37 mouse cellular contexts compared by ENCODE assay signal in the genomic region with DNA sequence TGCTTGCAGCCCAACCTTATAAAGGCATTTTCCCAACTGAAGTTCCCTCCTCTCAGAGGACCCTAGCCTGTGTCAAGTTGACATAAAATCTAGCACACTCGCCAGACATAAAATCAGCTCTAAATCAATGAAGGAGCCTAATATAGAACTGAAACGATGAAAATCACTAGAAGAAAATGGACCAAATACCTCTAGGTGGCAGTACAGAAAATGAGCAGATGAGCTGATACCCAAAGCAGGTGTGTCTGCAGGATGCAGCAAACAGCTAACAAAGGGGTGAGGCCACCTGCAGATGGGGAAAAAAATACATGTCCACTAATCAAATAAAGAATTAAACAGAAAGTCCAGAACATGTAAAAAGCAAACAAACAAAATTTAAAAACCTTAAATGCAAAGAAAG. TPM values are rescaled to one million over a fixed set of nuclear protein-coding genes. Genes with fewer than 3 reads are reported as not detected.
DNase-seq lines count a peak whose midpoint lies in the region; ATAC-seq and TF ChIP-seq lines count a peak whose summit lies in the region.
"Had no signal": no experiment of that assay in that cellular context is flagged by ENCODE, and none has a peak within 500 bp of the region (broad histone marks: within the 10 kb centered on the region; RNA-seq: fewer than 3 reads in every experiment).

No protein-coding gene starts in this region.

- ATAC-seq in hindbrain, postnatal 0 days, result no peak
- ATAC-seq in hindbrain, embryonic 11.5 days (ENCODE audit: low FRiP score), result no peak
- no peak for ATAC-seq in midbrain, postnatal 0 days (ENCODE audit: low FRiP score)
- ATAC-seq in midbrain, embryonic 11.5 days (ENCODE audit: low FRiP score), result no peak
- no peak for ATAC-seq in cerebellum, adult (ENCODE audit: insufficient number of reproducible peaks, low FRiP score, low TSS enrichment)
- ATAC-seq: CD4-positive, CD25-positive, alpha-beta regulatory T cell, adult 4 months; forebrain, embryonic 16.5 days; midbrain, embryonic 13.5 days had no signal

- H3K9me3 ChIP-seq in hindbrain, postnatal 0 days (ENCODE audit: low read length), result no peaks in the 10 kb centered on the region
- H3K9me3 ChIP-seq in hindbrain, embryonic 11.5 days (ENCODE audit: control insufficient read depth, low read length), result no peaks in the 10 kb centered on the region
- H3K9me3 ChIP-seq in midbrain, postnatal 0 days (ENCODE audit: low read length), result no peaks in the 10 kb centered on the region
- H3K9me3 ChIP-seq in midbrain, embryonic 11.5 days (ENCODE audit: control insufficient read depth, low read length), result no peaks in the 10 kb centered on the region
- H3K9me3 ChIP-seq: embryonic facial prominence, embryonic 13.5 days; forebrain, embryonic 10.5 days; heart, embryonic 10.5 days; hindbrain, embryonic 13.5 days; liver, embryonic 15.5 days; lung, embryonic 15.5 days; megakaryocyte, embryonic 14.5 days; midbrain, embryonic 13.5 days had no signal

- DNase-seq in hindbrain, postnatal 0 days (ENCODE audit: low spot score), result no peak
- no peak for DNase-seq in hindbrain, embryonic 11.5 days (ENCODE audit: low spot score)
- no peak for DNase-seq in layer of hippocampus, adult 2 months (ENCODE audit: low spot score in 2 of 2)
- no peak for DNase-seq in layer of hippocampus, adult 9-11 months
- peak; percentile 15 for DNase-seq in midbrain, postnatal 0 days (ENCODE audit: low spot score)
- no peak for DNase-seq in midbrain, embryonic 11.5 days (ENCODE audit: low spot score, missing footprints)
- DNase-seq: adrenal gland, postnatal 25 days; cerebellum, adult 11 months; cerebellum, adult 9-10 months; cerebellum, postnatal 36 days; embryo, embryonic 11 days; gastrocnemius, postnatal 10 days; heart, postnatal 36 days; kidney, adult 8-10 months; kidney, postnatal 25 days; layer of hippocampus, postnatal 36 days; liver; lung, postnatal 4 days; right cerebral cortex, adult 18-20 months; right cerebral cortex, postnatal 4 days; thymus, adult 2 months; thymus, postnatal 36 days had no signal

- H3K36me3 ChIP-seq in hindbrain, postnatal 0 days (ENCODE audit: insufficient read depth, low read length), result no peaks in the 10 kb centered on the region
- H3K36me3 ChIP-seq in hindbrain, embryonic 11.5 days (ENCODE audit: control insufficient read depth, insufficient read depth, low read length), result no peaks in the 10 kb centered on the region
- H3K36me3 ChIP-seq in midbrain, postnatal 0 days (ENCODE audit: insufficient read depth, low read length), result no peaks in the 10 kb centered on the region
- H3K36me3 ChIP-seq in midbrain, embryonic 11.5 days (ENCODE audit: control insufficient read depth, insufficient read depth, low read length), result no peaks in the 10 kb centered on the region
- H3K36me3 ChIP-seq: embryonic facial prominence, embryonic 13.5 days; forebrain, embryonic 10.5 days; heart, embryonic 10.5 days; hindbrain, embryonic 13.5 days; liver, embryonic 15.5 days; lung, embryonic 15.5 days; midbrain, embryonic 13.5 days had no signal

- H3K4me3 ChIP-seq in hindbrain, postnatal 0 days (ENCODE audit: low read length), result no peak overlapping the region
- no peak overlapping the region for H3K4me3 ChIP-seq in hindbrain, embryonic 11.5 days (ENCODE audit: low read depth, low read length)
- H3K4me3 ChIP-seq in layer of hippocampus, adult 2 months, result no peak overlapping the region
- no peak overlapping the region for H3K4me3 ChIP-seq in midbrain, postnatal 0 days (ENCODE audit: low read depth, low read length)
- H3K4me3 ChIP-seq in midbrain, embryonic 11.5 days (ENCODE audit: low read depth, low read length), result no peak overlapping the region
- H3K4me3 ChIP-seq: embryonic facial prominence, embryonic 13.5 days; forebrain, embryonic 10.5 days; heart, embryonic 10.5 days; hindbrain, embryonic 13.5 days; liver, embryonic 15.5 days; lung, embryonic 15.5 days; megakaryocyte, embryonic 14.5 days; midbrain, embryonic 13.5 days had no signal

- 56% methylated on average over 2 of the region's 2 CpGs for WGBS in hindbrain, postnatal 0 days
- 60% methylated on average over 2 of the region's 2 CpGs for WGBS in hindbrain, embryonic 11.5 days
- WGBS in midbrain, postnatal 0 days, result 55% methylated on average over 2 of the region's 2 CpGs
- 57% methylated on average over 2 of the region's 2 CpGs for WGBS in midbrain, embryonic 11.5 days

- H3K27me3 ChIP-seq in hindbrain, postnatal 0 days (ENCODE audit: insufficient read depth, low read length), result no peaks in the 10 kb centered on the region
- no peaks in the 10 kb centered on the region for H3K27me3 ChIP-seq in hindbrain, embryonic 11.5 days (ENCODE audit: control insufficient read depth, insufficient read depth, low read length)
- no peaks in the 10 kb centered on the region for H3K27me3 ChIP-seq in midbrain, postnatal 0 days (ENCODE audit: insufficient read depth, low read length)
- H3K27me3 ChIP-seq in midbrain, embryonic 11.5 days (ENCODE audit: control insufficient read depth, insufficient read depth, low read length), result no peaks in the 10 kb centered on the region
- H3K27me3 ChIP-seq: embryonic facial prominence, embryonic 13.5 days; hindbrain, embryonic 13.5 days; liver, embryonic 15.5 days; lung, embryonic 15.5 days; megakaryocyte, embryonic 14.5 days; midbrain, embryonic 13.5 days had no signal

- H3K4me2 ChIP-seq in hindbrain, postnatal 0 days (ENCODE audit: low read depth, low read length), result no peak overlapping the region
- H3K4me2 ChIP-seq in hindbrain, embryonic 11.5 days (replicated peaks; ENCODE audit: low read depth, low read length), result no peak overlapping the region
- H3K4me2 ChIP-seq in midbrain, postnatal 0 days (ENCODE audit: low read depth, low read length, poor library complexity, severe bottlenecking), result no peak overlapping the region
- no peak overlapping the region for H3K4me2 ChIP-seq in midbrain, embryonic 11.5 days
- H3K4me2 ChIP-seq: embryonic facial prominence, embryonic 13.5 days; hindbrain, embryonic 13.5 days; liver, embryonic 15.5 days; lung, embryonic 15.5 days; midbrain, embryonic 13.5 days had no signal

- no peaks in the 10 kb centered on the region for H3K4me1 ChIP-seq in hindbrain, postnatal 0 days (ENCODE audit: insufficient read depth, low read length)
- H3K4me1 ChIP-seq in hindbrain, embryonic 11.5 days (replicated peaks; ENCODE audit: control insufficient read depth, insufficient read depth, low read length), result no peaks in the 10 kb centered on the region
- no peaks in the 10 kb centered on the region for H3K4me1 ChIP-seq in midbrain, postnatal 0 days (ENCODE audit: insufficient read depth, low read length)
- H3K4me1 ChIP-seq in midbrain, embryonic 11.5 days (ENCODE audit: control insufficient read depth, insufficient read depth, low read length), result peaks cover 2% of the 10 kb centered on the region; the same call in 1 of the 2 replicates
- H3K4me1 ChIP-seq: heart, embryonic 10.5 days; liver, embryonic 15.5 days had no signal

- TF ChIP-seq CTCF in hindbrain, postnatal 0 days (IDR thresholded peaks at IDR 0.05; ENCODE audit: low read depth), result peak; percentile 49
- TF ChIP-seq CTCF in layer of hippocampus, adult 2 months (conservative IDR thresholded peaks at IDR 0.05), result peak; percentile 68
- peak; percentile 56 for TF ChIP-seq CTCF in midbrain, postnatal 0 days (IDR thresholded peaks at IDR 0.05)

- H3K27ac ChIP-seq in hindbrain, postnatal 0 days, result no peak overlapping the region
- no peak overlapping the region for H3K27ac ChIP-seq in hindbrain, embryonic 11.5 days (ENCODE audit: low read depth, low read length)
- no peak overlapping the region for H3K27ac ChIP-seq in layer of hippocampus, adult 2 months
- H3K27ac ChIP-seq in midbrain, postnatal 0 days (ENCODE audit: low read depth, low read length), result no peak overlapping the region
- H3K27ac ChIP-seq in midbrain, embryonic 11.5 days (ENCODE audit: low read depth, low read length), result no peak overlapping the region
- H3K27ac ChIP-seq: embryonic facial prominence, embryonic 13.5 days; forebrain, embryonic 10.5 days; heart, embryonic 10.5 days; hindbrain, embryonic 13.5 days; liver, embryonic 15.5 days; lung, embryonic 15.5 days; midbrain, embryonic 13.5 days had no signal

- H3K9ac ChIP-seq in hindbrain, postnatal 0 days (replicated peaks; ENCODE audit: low read length), result no peak overlapping the region
- no peak overlapping the region for H3K9ac ChIP-seq in hindbrain, embryonic 11.5 days (ENCODE audit: low read depth, low read length)
- no peak overlapping the region for H3K9ac ChIP-seq in midbrain, postnatal 0 days (replicated peaks; ENCODE audit: low read length, poor library complexity, severe bottlenecking)
- no peak overlapping the region for H3K9ac ChIP-seq in midbrain, embryonic 11.5 days (ENCODE audit: low read length)
- H3K9ac ChIP-seq: embryonic facial prominence, embryonic 13.5 days; hindbrain, embryonic 13.5 days; liver, embryonic 15.5 days; lung, embryonic 15.5 days; midbrain, embryonic 13.5 days had no signal

RNA-seq across cellular contexts. Expression of a gene that starts 35.7 kb away (rescaled TPM):
- total RNA-seq in hindbrain, postnatal 0 days (2014; rRNA removed), result 0.26 TPM in 1 of 2 replicates, not detected in the other
- 0.13 and 0.20 TPM in 2 replicates for polyA plus RNA-seq in hindbrain, postnatal 0 days (2015; fragmentation: Nextera tagmentation; extraction: Ambion mirVana)
- not detected in 2 replicates for polyA plus RNA-seq in hindbrain, embryonic 11.5 days (2014; fragmentation: Nextera tagmentation; extraction: Ambion mirVana)
- total RNA-seq in layer of hippocampus, adult 2 months (2021), result under 1 TPM in 1 of 2 experiments, not detected in 1; 0.54 TPM
- total RNA-seq in midbrain, postnatal 0 days (2014; rRNA removed), result 1.2 TPM in 1 of 2 replicates, not detected in the other
- polyA plus RNA-seq in midbrain, postnatal 0 days (2015; fragmentation: Nextera tagmentation; extraction: Ambion mirVana), result 0.17 TPM in 1 of 2 replicates, not detected in the other
- 0.14 and 0.18 TPM in 2 replicates for polyA plus RNA-seq in midbrain, embryonic 11.5 days (2014; fragmentation: Nextera tagmentation; extraction: Ambion mirVana)
- total RNA-seq: adrenal gland, adult 18-20 months; adrenal gland, postnatal 25 days; granulocyte monocyte progenitor cell, adult 5-6 weeks; neutrophil, adult 5-6 weeks had no signal
- polyA plus RNA-seq: CD4-positive, CD25-positive, alpha-beta regulatory T cell, adult 4 months; heart, embryonic 10.5 days; liver, embryonic 15.5 days; lung, embryonic 15.5 days; neural tube, embryonic 11.5 days had no signal

RNA-seq across cellular contexts. Expression of a gene that starts 40.8 kb away (rescaled TPM):
- total RNA-seq in hindbrain, postnatal 0 days (2014; rRNA removed), result 10.0 and 13.5 TPM in 2 replicates
- polyA plus RNA-seq in hindbrain, postnatal 0 days (2015; fragmentation: Nextera tagmentation; extraction: Ambion mirVana), result 9.1 and 9.5 TPM in 2 replicates
- polyA plus RNA-seq in hindbrain, embryonic 11.5 days (2014; fragmentation: Nextera tagmentation; extraction: Ambion mirVana), result 4.4 and 5.6 TPM in 2 replicates
- 10 to 100 TPM; 31.1 to 34.2 TPM for total RNA-seq in layer of hippocampus, adult 2 months (2021)
- total RNA-seq in midbrain, postnatal 0 days (2014; rRNA removed), result 12.7 and 14.5 TPM in 2 replicates
- polyA plus RNA-seq in midbrain, postnatal 0 days (2015; fragmentation: Nextera tagmentation; extraction: Ambion mirVana), result 8.1 and 8.9 TPM in 2 replicates
- polyA plus RNA-seq in midbrain, embryonic 11.5 days (2014; fragmentation: Nextera tagmentation; extraction: Ambion mirVana), result 4.3 and 4.6 TPM in 2 replicates
- total RNA-seq: granulocyte monocyte progenitor cell, adult 5-6 weeks; neutrophil, adult 5-6 weeks had no signal
- polyA plus RNA-seq: CD4-positive, CD25-positive, alpha-beta regulatory T cell, adult 4 months had no signal
